Comparison of ENCODE assay signal across 8 mouse cellular contexts in genomic region chr4:24496116-24496952, GRCm38 (mm10). TPM values are rescaled to one million over a fixed set of nuclear protein-coding genes. Genes with fewer than 3 reads are reported as not detected.
DNase-seq lines count a peak whose midpoint lies in the region; ATAC-seq and TF ChIP-seq lines count a peak whose summit lies in the region.

Gene Mms22l, plus strand, starts transcription at chr4:24496451.

- WGBS in cerebellum, adult 2 months = under 1% methylated on average over 83 of the region's 83 CpGs
- WGBS in forebrain, postnatal 0 days = 1% methylated on average over 75 of the region's 83 CpGs
- under 1% methylated on average over 76 of the region's 83 CpGs for WGBS in lung, embryonic 15.5 days

- peak within 1 kb of the TSS; percentile 99 for H3K9ac ChIP-seq in MEL (ENCODE audit: control insufficient read depth, low read depth, low read length, poor library complexity, severe bottlenecking)
- H3K9ac ChIP-seq in forebrain, postnatal 0 days = peak within 1 kb of the TSS; percentile 82
- H3K9ac ChIP-seq in lung, embryonic 15.5 days = peak within 1 kb of the TSS; percentile 87

- peak within 1 kb of the TSS; percentile 60 to 96 for H3K4me3 ChIP-seq in MEL (ENCODE audit: control insufficient read depth in 1 of 2, insufficient read depth in 1 of 2, low read depth in 2 of 2, low read length in 2 of 2)
- peak within 1 kb of the TSS; percentile 63 for H3K4me3 ChIP-seq in cerebellum, adult 2 months (replicated peaks; ENCODE audit: insufficient read depth, low read depth, low read length)
- peak within 1 kb of the TSS; percentile 81 for H3K4me3 ChIP-seq in forebrain, postnatal 0 days (ENCODE audit: low read depth, low read length)
- peak within 1 kb of the TSS; percentile 71 for H3K4me3 ChIP-seq in lung, embryonic 15.5 days

- H3K27ac ChIP-seq in MEL (ENCODE audit: control insufficient read depth, low read depth, low read length) = peak within 1 kb of the TSS; percentile 89
- H3K27ac ChIP-seq in cerebellum, adult 2 months (ENCODE audit: insufficient read depth, low read length) = peak within 1 kb of the TSS; percentile 2; the same call in 1 of the 2 replicates
- H3K27ac ChIP-seq in forebrain, postnatal 0 days (ENCODE audit: low read depth, low read length) = peak within 1 kb of the TSS; percentile 91
- H3K27ac ChIP-seq in lung, embryonic 15.5 days = peak within 1 kb of the TSS; percentile 97

- no peak for TF ChIP-seq CTCF in MEL (IDR thresholded peaks at IDR 0.05 in 2 of 3, conservative IDR thresholded peaks at IDR 0.05 in 1 of 3; ENCODE audit: control insufficient read depth in 1 of 3, insufficient read depth in 1 of 3, low read depth in 2 of 3, low read length in 3 of 3, poor library complexity in 1 of 3, severe bottlenecking in 1 of 3)
- no peak for TF ChIP-seq CTCF in cerebellum, adult 2 months (IDR thresholded peaks at IDR 0.05; ENCODE audit: borderline replicate concordance, insufficient read depth, low read depth, low read length)
- no peak for TF ChIP-seq CTCF in forebrain, postnatal 0 days (IDR thresholded peaks at IDR 0.05; ENCODE audit: low read depth)

- H3K79me2 ChIP-seq in MEL (ENCODE audit: control insufficient read depth, insufficient read depth, low read length, poor library complexity) = peaks cover 22% of the 10 kb centered on the region

- H3K27me3 ChIP-seq in MEL (ENCODE audit: control insufficient read depth in 1 of 2, insufficient read depth in 2 of 2, low read length in 2 of 2) = no peaks in the 10 kb centered on the region
- no peaks in the 10 kb centered on the region for H3K27me3 ChIP-seq in cerebellum, adult 2 months (ENCODE audit: control insufficient read depth, insufficient read depth, low read length)
- no peaks in the 10 kb centered on the region for H3K27me3 ChIP-seq in forebrain, postnatal 0 days (ENCODE audit: insufficient read depth, low read length)
- no peaks in the 10 kb centered on the region for H3K27me3 ChIP-seq in lung, embryonic 15.5 days

- peak; percentile 95 for DNase-seq in MEL (ENCODE audit: low read depth, low spot score)
- DNase-seq in cerebellum, adult 2 months = peak; percentile 89 to 91
- DNase-seq in forebrain, postnatal 0 days = peak; percentile 95
- DNase-seq in heart, postnatal 4 days = peak; percentile 97
- peak; percentile 78 to 86 for DNase-seq in layer of hippocampus, adult 8-10 months (ENCODE audit: low spot score in 2 of 2)
- peak; percentile 87 for DNase-seq in ovary, adult 18-20 months (ENCODE audit: low spot score)
- peak; percentile 91 for DNase-seq in thymus, postnatal 0 days (ENCODE audit: low spot score)

- ATAC-seq in forebrain, postnatal 0 days = peak; percentile 99
- peak; percentile 99 for ATAC-seq in lung, embryonic 15.5 days (ENCODE audit: borderline replicate concordance, extremely low read depth, low FRiP score, low TSS enrichment)

- H3K4me1 ChIP-seq in MEL (ENCODE audit: control insufficient read depth in 1 of 2, insufficient read depth in 2 of 2, low read length in 2 of 2) = peaks cover 0 to 3% of the 10 kb centered on the region in 2 experiments; a peak in 2 of 4 replicates
- no peaks in the 10 kb centered on the region for H3K4me1 ChIP-seq in cerebellum, adult 2 months (ENCODE audit: control insufficient read depth, insufficient read depth, low read length)
- no peaks in the 10 kb centered on the region for H3K4me1 ChIP-seq in forebrain, postnatal 0 days (ENCODE audit: insufficient read depth)
- H3K4me1 ChIP-seq in lung, embryonic 15.5 days = peaks cover 14% of the 10 kb centered on the region; the same call in 1 of the 2 replicates

- no peak for TF ChIP-seq EP300 in MEL (IDR thresholded peaks at IDR 0.05; ENCODE audit: low read depth in 1 of 2, low read length in 2 of 2)

- no peak for TF ChIP-seq RAD21 in MEL (IDR thresholded peaks at IDR 0.05; ENCODE audit: low read depth, low read length)

- no peaks in the 10 kb centered on the region for H3K9me3 ChIP-seq in MEL (replicated peaks; ENCODE audit: insufficient read depth, low read length)
- H3K9me3 ChIP-seq in forebrain, postnatal 0 days (ENCODE audit: low read length) = 0 out of 2 replicates have a peak, but pooled peaks cover 1% of the 10 kb centered on the region
- H3K9me3 ChIP-seq in lung, embryonic 15.5 days = no peaks in the 10 kb centered on the region

- H3K36me3 ChIP-seq in MEL (ENCODE audit: control insufficient read depth in 1 of 2, insufficient read depth in 2 of 2, low read length in 2 of 2) = peaks cover under 1 to 19% of the 10 kb centered on the region in 2 experiments
- H3K36me3 ChIP-seq in forebrain, postnatal 0 days (ENCODE audit: insufficient read depth) = no peaks in the 10 kb centered on the region
- H3K36me3 ChIP-seq in lung, embryonic 15.5 days = peaks cover 6% of the 10 kb centered on the region; the same call in 1 of the 2 replicates

- TF ChIP-seq POLR2A in MEL (IDR thresholded peaks at IDR 0.05; ENCODE audit: control insufficient read depth in 1 of 2, insufficient read depth in 1 of 2, low read depth in 1 of 2, low read length in 2 of 2, poor library complexity in 1 of 2) = peak; percentile 72 to 99
- TF ChIP-seq POLR2A in cerebellum, adult 2 months (IDR thresholded peaks at IDR 0.05; ENCODE audit: borderline replicate concordance, insufficient read depth, low read length) = peak; percentile 61; the same call in 1 of the 2 replicates

- peak within 1 kb of the TSS; percentile 60 for H3K4me2 ChIP-seq in forebrain, postnatal 0 days (ENCODE audit: low read depth)
- H3K4me2 ChIP-seq in lung, embryonic 15.5 days = peak within 1 kb of the TSS; percentile 55

TF ChIP-seq in MEL, 35 proteins besides CTCF, POLR2A, EP300 and RAD21:
- TF ChIP-seq SIN3A (IDR thresholded peaks at IDR 0.05; ENCODE audit: low read length) (peak; percentile 14), TAL1 (IDR thresholded peaks at IDR 0.05; ENCODE audit: low read length) (no peak), ELF1 (IDR thresholded peaks at IDR 0.05; ENCODE audit: low read depth, low read length) (peak; percentile 84), KAT2A (conservative IDR thresholded peaks at IDR 0.05; ENCODE audit: low read depth, low read length) (no peak; the same call in 1 of the 2 replicates), CHD2 (IDR thresholded peaks at IDR 0.05; ENCODE audit: low read length) (peak; percentile 98), NELFE (IDR thresholded peaks at IDR 0.05; ENCODE audit: low read depth, low read length) (peak; percentile 94), TBP (IDR thresholded peaks at IDR 0.05; ENCODE audit: low read depth, low read length) (peak; percentile 76), ZMIZ1 (IDR thresholded peaks at IDR 0.05; ENCODE audit: low read depth, low read length) (peak; percentile 81; the same call in 1 of the 2 replicates), HCFC1 (IDR thresholded peaks at IDR 0.05; ENCODE audit: low read depth, low read length) (peak; percentile 82), POLR2AphosphoS2 (IDR thresholded peaks at IDR 0.05; ENCODE audit: low read length) (peak; percentile 94), E2F4 (IDR thresholded peaks at IDR 0.05; ENCODE audit: borderline replicate concordance, low read depth, low read length) (peak; percentile 99)

RNA-seq across cellular contexts. Expression of gene Mms22l, which starts in this region (rescaled TPM):
- total RNA-seq in MEL (2012; rRNA removed) = 36.2 and 40.3 TPM in 2 replicates
- polyA plus RNA-seq in MEL (2012; ENCODE audit: insufficient read depth in 1 of 2, insufficient read length in 2 of 2, low read depth in 1 of 2, low replicate concordance in 2 of 2, missing spikeins in 1 of 2) = 10 to 100 TPM in 1 of 2 experiments, not detected in 1; 46.3 TPM
- polyA plus RNA-seq in cerebellum, adult 2 months (2012; rRNA removed) = 1.0 and 1.1 TPM in 2 replicates
- 7.1 and 7.8 TPM in 2 replicates for total RNA-seq in forebrain, postnatal 0 days (2014; rRNA removed)
- 4.1 and 4.5 TPM in 2 replicates for polyA plus RNA-seq in forebrain, postnatal 0 days (2015; fragmentation: Nextera tagmentation; extraction: Ambion mirVana)
- 10 to 100 TPM; 14.8 to 15.3 TPM for total RNA-seq in heart, postnatal 4 days (2021)
- 1 to 10 TPM in 3 of 4 experiments, under 1 TPM in 1; 0.76 to 1.7 (median 1.3) TPM for total RNA-seq in layer of hippocampus, adult 8-10 months (2022)
- polyA plus RNA-seq in lung, embryonic 15.5 days (2015; fragmentation: Nextera tagmentation; extraction: Ambion mirVana) = 33.3 and 37.1 TPM in 2 replicates
- 31.6 and 35.7 TPM in 2 replicates for polyA plus RNA-seq in thymus, postnatal 0 days (2015; fragmentation: Nextera tagmentation; extraction: Ambion mirVana)

Comparison
In these comparisons a context has a peak if more than half of its experiments do, and no peak if none do; other contexts are left out.
1. Peak in every context shown above with its lines: DNase-seq, ATAC-seq, H3K4me3 ChIP-seq and H3K27ac ChIP-seq.
2. H3K27ac ChIP-seq: peak in every context shown above with its lines; median percentile 97 in lung, embryonic 15.5 days; 91 in forebrain, postnatal 0 days; 89 in MEL; 2 in cerebellum, adult 2 months.